Mouse (Mus musculus) thymus, adult 2 months (tissue): ENCODE measurements around the gene Dnpep.

Experiments used
- CTCF ChIP-seq: fragments of 200-500 bp; IDR thresholded peaks from 2 replicates; pipeline ENCODE4 v1.5.1; 2012; ENCODE audit warnings: mild to moderate bottlenecking, control low read depth, low read length, moderate library complexity, borderline replicate concordance; ENCODE audit not compliant: control insufficient read depth, poor library complexity, insufficient read depth; ENCODE audit errors: extremely low read depth
- POLR2A ChIP-seq: fragments of 200-500 bp; IDR thresholded peaks from 2 replicates; pipeline ENCODE4 v1.6.1; 2012; ENCODE audit warnings: mild to moderate bottlenecking, low read length, control low read depth, moderate library complexity; ENCODE audit not compliant: control insufficient read depth, poor library complexity, insufficient read depth; ENCODE audit errors: extremely low read depth

DNA sequence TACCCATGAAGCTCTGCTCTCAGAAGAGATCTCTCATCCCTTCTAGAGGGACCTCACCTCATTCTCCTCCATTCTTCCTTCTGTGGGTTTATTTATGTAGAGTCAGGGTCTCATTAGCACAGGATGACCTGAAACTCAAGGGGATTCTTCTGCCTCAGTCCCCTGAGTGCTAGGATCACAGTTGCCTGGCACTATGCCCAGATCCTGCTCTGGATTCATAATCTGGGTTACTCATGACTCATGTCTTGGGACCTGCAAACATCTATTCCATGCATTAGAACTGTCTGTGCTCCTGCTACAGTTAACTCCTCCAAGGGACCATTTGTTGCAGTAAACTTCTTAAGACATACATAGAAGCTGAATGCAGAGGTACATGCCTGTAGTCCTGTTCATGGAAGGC, 56.5 kb downstream of the Dnpep start:
- no peak for TF ChIP-seq POLR2A
- TF ChIP-seq CTCF: no peak
